Mouse (Mus musculus) hindbrain, embryonic 14.5 days (tissue): Measurements from ENCODE around the gene Pigf. TPM values are rescaled to one million over a fixed set of nuclear protein-coding genes. Genes with fewer than 3 reads are reported as not detected.
A peak's percentile ranks its signal among the peaks of the same experiment; 100 is the strongest.

Experiments used
- ATAC-seq: fragments of 200-750 bp; cut with Nextera tagmentation; 2 replicates; pipeline ENCODE4 v1.8.0; 2017; ENCODE audit warnings: moderate number of reproducible peaks, mild to moderate bottlenecking, moderate TSS enrichment, moderate library complexity; ENCODE audit not compliant: low FRiP score
- DNase-seq: peaks from one replicate; pipeline ENCODE4 v3.0.0-alpha.2; 2015; ENCODE audit warnings: low spot score
- H3K27ac ChIP-seq: fragments of 300-500 bp; sonication (generic); 2 replicates; pipeline ENCODE4 v1.5.1; 2014; ENCODE audit warnings: mild to moderate bottlenecking, moderate library complexity
- H3K27me3 ChIP-seq: fragments of 300-500 bp; sonication (generic); 2 replicates; pipeline ENCODE4 v1.6.1; 2014; ENCODE audit warnings: mild to moderate bottlenecking, low read length, mixed read lengths; ENCODE audit not compliant: control insufficient read depth, insufficient read depth
- H3K36me3 ChIP-seq: fragments of 300-500 bp; sonication (generic); replicated peaks from 2 replicates; pipeline ENCODE4 v1.6.1; 2014; ENCODE audit not compliant: control insufficient read depth, insufficient read depth
- H3K4me1 ChIP-seq: fragments of 300-500 bp; sonication (generic); replicated peaks from 2 replicates; pipeline ENCODE4 v1.6.1; 2014; ENCODE audit warnings: antibody characterized with exemption, low read length, mixed read lengths; ENCODE audit not compliant: control insufficient read depth, insufficient read depth
- H3K4me2 ChIP-seq: fragments of 300-500 bp; sonication (generic); replicated peaks from 2 replicates; pipeline ENCODE4 v1.6.1; 2014; ENCODE audit warnings: mild to moderate bottlenecking, moderate library complexity
- H3K4me3 ChIP-seq: fragments of 300-500 bp; sonication (generic); replicated peaks from 2 replicates; pipeline ENCODE4 v1.5.1; 2014; ENCODE audit warnings: mild to moderate bottlenecking, low read length
- H3K9ac ChIP-seq: fragments of 300-500 bp; sonication (generic); 2 replicates; pipeline ENCODE4 v1.6.1; 2014
- H3K9me3 ChIP-seq: fragments of 300-500 bp; sonication (generic); 2 replicates; pipeline ENCODE4 v1.6.1; 2016; ENCODE audit warnings: low read length; ENCODE audit not compliant: control insufficient read depth
- WGBS: fragments of 180-500 bp; shearing (Covaris S2); extraction: QIAGEN DNeasy Blood & Tissue Kit; methylation state at CpG from one replicate; pipeline ENCODE4 v1.1.7; 2014; 5-methylcytosine and 5-hydroxymethylcytosine counted together
- polyA plus RNA-seq: library from polyadenylated mRNA; unstranded; fragments of >200 nt; fragmentation: Nextera tagmentation; extraction: Ambion mirVana; gene quantifications from 2 replicates; pipeline ENCODE4 v1.2.1, GENCODE M21; 2014

Gene Pigf
- polyA plus RNA-seq, 1 experiment from 2014 or later = 35.5 TPM

DNA sequence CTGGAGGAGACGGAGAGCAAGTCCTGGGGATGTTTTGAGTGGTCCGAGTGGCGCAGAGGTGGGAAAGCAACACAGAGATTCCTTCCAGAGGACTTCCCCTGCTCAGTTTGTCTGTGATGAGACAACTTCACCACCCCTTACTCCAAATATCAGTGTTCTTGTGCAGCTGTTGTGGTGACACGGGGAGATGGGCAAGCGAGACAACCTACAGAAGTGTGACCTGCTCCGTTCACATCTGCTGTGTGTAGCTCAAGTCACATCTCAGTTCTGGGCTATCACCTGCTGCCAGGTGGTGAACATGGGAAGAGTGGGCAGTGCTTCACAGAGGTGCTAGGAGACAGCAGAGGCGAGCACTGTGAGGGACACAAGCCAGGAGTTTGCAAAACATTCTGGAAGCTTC is 31.6 kb upstream of the Pigf start:
- Histone ChIP-seq H3K9ac (no peak overlapping the region), H3K9me3 (no peaks in the 10 kb centered on the region), H3K4me3 (no peak overlapping the region), H3K27me3 (no peaks in the 10 kb centered on the region), H3K4me2 (no peak overlapping the region), H3K4me1 (no peaks in the 10 kb centered on the region), H3K36me3 (no peaks in the 10 kb centered on the region), H3K27ac (no peak overlapping the region)
- no peak for DNase-seq
- 90% methylated on average over 7 of the region's 7 CpGs for WGBS
- no peak for ATAC-seq

DNA sequence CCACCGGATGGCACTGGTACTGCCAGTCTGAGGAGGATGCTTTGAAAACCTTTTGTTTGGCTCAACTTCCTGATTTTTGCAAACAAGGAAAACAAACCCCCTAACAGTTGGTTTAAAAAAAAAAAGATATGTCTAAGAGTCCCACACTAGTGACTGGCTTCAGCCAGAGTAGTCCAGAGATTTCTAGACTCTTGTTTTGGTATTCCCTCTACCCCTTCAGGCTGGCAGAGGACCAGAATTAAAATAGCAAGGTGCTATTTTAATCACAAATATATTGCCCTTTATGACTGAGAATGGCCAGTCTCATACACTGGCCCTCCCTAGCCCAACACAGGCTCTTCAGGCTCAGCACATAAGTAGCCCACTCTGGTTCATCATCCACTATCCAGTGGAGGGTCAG is 30.5 kb upstream of the Pigf start:
- no peak overlapping the region for H3K4me2 ChIP-seq
- ATAC-seq (no peak), DNase-seq (no peak)
- no peaks in the 10 kb centered on the region for H3K36me3 ChIP-seq
- H3K4me1 ChIP-seq = no peaks in the 10 kb centered on the region
- no peak overlapping the region for H3K4me3 ChIP-seq
- no peak overlapping the region for H3K27ac ChIP-seq
- H3K9ac ChIP-seq = no peak overlapping the region
- H3K9me3 ChIP-seq = no peaks in the 10 kb centered on the region
- no peaks in the 10 kb centered on the region for H3K27me3 ChIP-seq
- WGBS = 67% methylated on average over 1 of the region's 1 CpGs

DNA sequence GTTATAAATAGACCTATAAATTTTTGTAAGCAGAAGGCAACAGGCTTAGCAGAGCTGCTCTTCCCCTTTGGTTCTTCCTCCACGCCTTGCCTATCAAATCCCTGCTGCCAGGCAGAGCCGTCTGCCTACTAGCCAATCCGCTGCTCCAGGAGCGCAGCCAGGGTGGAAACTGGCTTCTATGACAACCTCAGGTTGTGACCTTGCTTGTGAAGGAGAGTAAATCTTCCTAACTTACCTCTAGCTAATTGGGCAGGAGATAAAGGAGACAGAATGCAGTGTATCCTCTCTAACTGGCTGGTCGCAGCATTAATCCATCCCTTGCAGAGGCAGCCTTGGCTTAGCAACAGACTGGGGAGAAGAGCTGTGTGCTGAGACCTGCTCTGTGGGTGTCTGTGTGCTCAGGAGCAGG is 29.8 kb upstream of the Pigf start:
- ATAC-seq (no peak), DNase-seq (no peak)
- H3K4me3 ChIP-seq = no peak overlapping the region
- 63% methylated on average over 5 of the region's 5 CpGs for WGBS
- H3K4me2 ChIP-seq = no peak overlapping the region
- no peaks in the 10 kb centered on the region for H3K9me3 ChIP-seq
- H3K27ac ChIP-seq = no peak overlapping the region
- no peak overlapping the region for H3K9ac ChIP-seq
- H3K27me3 ChIP-seq = no peaks in the 10 kb centered on the region
- H3K4me1 ChIP-seq = no peaks in the 10 kb centered on the region
- H3K36me3 ChIP-seq = no peaks in the 10 kb centered on the region

DNA sequence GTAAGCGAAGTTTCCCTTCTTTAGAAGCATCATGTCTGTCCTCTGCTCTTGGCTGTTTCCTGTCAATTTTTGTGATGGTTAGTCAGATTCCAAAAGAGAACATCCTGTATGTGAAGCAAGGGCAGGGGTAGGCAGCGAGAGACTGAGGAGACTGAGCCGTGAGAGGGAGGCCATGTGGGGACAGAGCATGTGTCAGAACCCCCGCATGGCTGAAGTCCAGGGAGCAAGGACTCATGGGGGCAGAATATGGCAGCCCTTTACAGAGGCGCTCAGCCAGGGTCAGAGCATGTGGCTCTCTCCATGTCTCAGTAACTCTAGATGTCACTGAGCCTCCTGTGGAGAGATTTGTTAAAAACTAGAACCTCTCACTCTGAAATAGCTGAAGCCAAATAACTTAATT is 28.7 kb upstream of the Pigf start:
- Histone ChIP-seq H3K27ac (no peak overlapping the region), H3K36me3 (no peaks in the 10 kb centered on the region), H3K4me1 (no peaks in the 10 kb centered on the region), H3K9ac (no peak overlapping the region), H3K4me2 (no peak overlapping the region), H3K27me3 (no peaks in the 10 kb centered on the region), H3K9me3 (no peaks in the 10 kb centered on the region), H3K4me3 (no peak overlapping the region)
- WGBS = 79% methylated on average over 5 of the region's 5 CpGs
- no peak for ATAC-seq
- DNase-seq = no peak

DNA sequence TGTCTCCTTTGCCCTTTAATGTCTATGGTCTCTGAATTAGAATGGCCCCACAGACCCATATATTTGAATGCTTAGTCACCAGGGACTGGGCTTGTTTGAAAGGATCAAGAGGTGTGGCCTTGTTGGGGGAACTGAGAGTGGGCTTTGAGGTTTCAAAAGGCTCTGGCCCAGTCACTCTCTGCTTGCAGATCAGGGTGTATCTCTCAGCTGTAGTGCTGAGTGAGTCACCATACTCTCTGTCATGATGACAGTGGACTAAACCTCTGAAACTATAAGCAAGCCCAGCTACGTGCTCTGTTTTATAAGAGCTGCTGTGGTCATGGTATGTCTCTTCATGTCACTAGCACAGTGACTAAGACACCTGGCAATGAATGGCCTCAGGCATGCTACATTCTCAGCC is 27.2 kb upstream of the Pigf start:
- Histone ChIP-seq H3K27ac (no peak overlapping the region), H3K4me2 (no peak overlapping the region), H3K4me3 (no peak overlapping the region), H3K9ac (no peak overlapping the region), H3K9me3 (no peaks in the 10 kb centered on the region), H3K27me3 (no peaks in the 10 kb centered on the region), H3K36me3 (no peaks in the 10 kb centered on the region), H3K4me1 (no peaks in the 10 kb centered on the region)
- WGBS = 93% methylated on average over 1 of the region's 1 CpGs
- no peak for DNase-seq
- ATAC-seq = no peak

DNA sequence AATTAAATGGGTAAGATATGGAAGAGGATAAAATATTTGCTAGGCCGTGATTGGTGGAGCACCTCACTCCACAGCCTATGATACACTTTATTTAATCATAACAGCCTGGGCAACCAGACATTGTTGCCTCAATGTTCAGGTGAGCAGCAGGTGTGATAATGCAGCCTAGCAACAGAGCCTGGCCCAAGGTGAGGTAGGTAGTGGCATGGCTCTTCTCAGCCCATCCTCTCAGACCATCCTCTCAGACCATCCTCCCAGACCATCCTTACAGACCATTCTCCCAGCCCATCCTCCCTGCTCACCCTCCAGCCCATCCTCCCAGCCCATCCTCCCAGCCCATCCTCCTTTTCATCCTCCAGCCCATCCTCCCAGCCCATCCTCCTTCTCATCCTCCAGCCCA is 26.4 kb upstream of the Pigf start:
- Histone ChIP-seq H3K9ac (no peak overlapping the region), H3K4me1 (no peaks in the 10 kb centered on the region), H3K27ac (no peak overlapping the region), H3K4me3 (no peak overlapping the region), H3K4me2 (no peak overlapping the region), H3K9me3 (no peaks in the 10 kb centered on the region), H3K36me3 (no peaks in the 10 kb centered on the region), H3K27me3 (no peaks in the 10 kb centered on the region)
- 88% methylated on average over 1 of the region's 1 CpGs for WGBS
- DNase-seq (no peak), ATAC-seq (no peak)

DNA sequence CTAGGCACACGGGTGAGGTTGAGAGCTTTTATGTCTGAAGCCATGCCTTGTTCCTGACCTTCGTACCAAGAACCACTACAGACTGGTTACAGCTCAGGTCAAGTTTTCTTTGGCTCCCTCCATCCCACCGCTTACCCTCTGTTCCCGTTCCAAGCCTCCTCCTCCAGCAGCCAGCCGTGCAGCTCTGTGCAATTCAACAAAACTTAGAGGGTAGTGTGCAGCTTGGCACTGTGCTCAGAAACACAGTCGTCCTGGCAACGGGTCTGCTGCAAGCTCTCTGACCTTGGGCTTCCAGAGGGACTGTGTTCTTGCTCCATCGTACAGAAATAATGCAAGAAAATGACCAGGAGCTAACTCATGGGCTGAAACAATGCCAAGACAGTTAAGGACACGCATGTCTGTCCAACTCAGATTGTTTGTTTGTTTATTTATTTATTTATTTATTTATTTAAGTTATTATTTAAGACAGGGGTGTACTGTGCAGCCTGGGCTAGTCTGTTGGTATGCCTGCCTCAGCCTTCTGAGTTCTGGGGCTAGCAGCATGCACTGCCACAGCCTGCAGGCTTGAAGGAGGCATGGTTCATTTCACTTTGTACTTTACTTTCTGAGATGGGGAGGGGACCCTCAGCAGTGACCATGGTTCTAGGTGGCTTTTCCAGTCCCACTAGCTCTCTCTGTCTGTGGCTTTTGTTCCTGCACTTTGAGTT is 25.4 kb upstream of the Pigf start:
- ATAC-seq (peak; percentile 60; the same call in 1 of the 2 replicates), DNase-seq (peak; percentile 41)
- Histone ChIP-seq H3K36me3 (no peaks in the 10 kb centered on the region), H3K4me3 (no peak overlapping the region), H3K9ac (no peak overlapping the region), H3K27me3 (no peaks in the 10 kb centered on the region), H3K27ac (no peak overlapping the region), H3K4me2 (no peak overlapping the region), H3K9me3 (no peaks in the 10 kb centered on the region), H3K4me1 (no peaks in the 10 kb centered on the region)
- 53% methylated on average over 9 of the region's 9 CpGs for WGBS

DNA sequence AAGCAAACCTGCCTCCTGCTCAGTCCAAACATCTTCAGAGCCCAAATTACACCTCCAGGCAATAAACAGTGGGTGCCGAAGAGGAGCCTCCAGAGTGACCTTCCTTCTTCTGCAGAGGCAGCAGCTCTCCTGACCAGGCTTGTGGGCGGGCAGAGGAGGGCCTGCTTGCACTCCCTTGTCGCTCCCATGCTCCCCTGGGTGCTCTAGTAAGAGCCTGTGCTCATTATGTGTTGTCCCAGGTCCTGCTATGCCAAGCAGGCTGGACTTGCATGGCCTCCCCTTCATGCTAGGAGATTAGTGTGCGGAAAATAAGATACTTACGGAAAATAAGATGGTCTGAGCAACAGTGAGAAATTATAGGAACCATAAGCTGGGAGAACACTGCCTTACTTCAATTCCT is 24.5 kb upstream of the Pigf start:
- Histone ChIP-seq H3K4me3 (no peak overlapping the region), H3K4me1 (no peaks in the 10 kb centered on the region), H3K9ac (no peak overlapping the region), H3K27ac (no peak overlapping the region), H3K4me2 (no peak overlapping the region), H3K27me3 (no peaks in the 10 kb centered on the region), H3K36me3 (no peaks in the 10 kb centered on the region), H3K9me3 (no peaks in the 10 kb centered on the region)
- no peak for ATAC-seq
- 61% methylated on average over 5 of the region's 5 CpGs for WGBS
- no peak for DNase-seq

DNA sequence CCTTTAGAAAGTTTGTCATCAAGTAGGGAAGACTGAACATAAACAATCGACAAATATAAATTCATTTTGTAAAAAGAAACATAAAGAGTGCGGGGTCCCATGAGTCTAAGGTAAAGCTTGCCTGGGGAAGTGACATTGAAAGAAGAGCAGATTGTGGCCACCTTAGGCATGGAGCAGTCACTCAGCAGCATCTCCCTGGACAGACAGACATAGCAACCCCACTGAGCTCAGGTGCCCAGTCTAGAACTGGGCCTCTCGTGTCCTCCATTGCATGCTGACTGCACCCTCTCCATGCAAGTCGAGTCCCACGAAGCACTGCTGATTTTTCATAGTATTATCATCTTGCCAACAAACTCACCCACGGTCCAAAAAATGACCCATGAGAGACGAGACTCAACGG is 19.6 kb upstream of the Pigf start:
- H3K36me3 ChIP-seq = no peaks in the 10 kb centered on the region
- ATAC-seq (no peak), DNase-seq (no peak)
- H3K4me1 ChIP-seq = no peaks in the 10 kb centered on the region
- 83% methylated on average over 8 of the region's 8 CpGs for WGBS
- no peak overlapping the region for H3K9ac ChIP-seq
- no peak overlapping the region for H3K27ac ChIP-seq
- H3K4me3 ChIP-seq = no peak overlapping the region
- H3K27me3 ChIP-seq = no peaks in the 10 kb centered on the region
- H3K4me2 ChIP-seq = no peak overlapping the region
- H3K9me3 ChIP-seq = no peaks in the 10 kb centered on the region

DNA sequence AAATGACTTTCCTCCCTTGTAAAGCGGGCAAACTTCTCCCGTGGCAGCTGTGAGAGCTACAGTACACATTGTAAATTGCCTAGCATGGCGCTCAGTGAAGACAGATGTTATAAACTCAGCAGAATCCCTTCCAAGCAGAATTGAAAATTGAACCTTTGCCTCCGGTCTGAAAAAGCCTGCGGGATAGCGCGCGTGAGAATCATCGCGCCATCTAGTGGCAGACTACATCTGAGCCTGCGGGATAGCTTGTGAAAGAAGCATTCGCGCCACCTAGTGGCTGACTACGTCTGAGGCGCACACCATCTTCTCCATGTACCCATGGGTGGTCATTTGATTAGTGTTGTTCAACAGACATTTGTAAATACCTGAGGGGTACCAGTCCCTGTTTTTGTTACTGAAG is 19.2 kb upstream of the Pigf start:
- WGBS = 3% methylated on average over 15 of the region's 15 CpGs
- Histone ChIP-seq H3K9ac (no peak overlapping the region), H3K4me2 (no peak overlapping the region), H3K36me3 (no peaks in the 10 kb centered on the region), H3K4me3 (no peak overlapping the region), H3K9me3 (no peaks in the 10 kb centered on the region), H3K27ac (no peak overlapping the region), H3K27me3 (no peaks in the 10 kb centered on the region), H3K4me1 (no peaks in the 10 kb centered on the region)
- DNase-seq (peak; percentile 98), ATAC-seq (peak; percentile 83)
